Mouse (Mus musculus) MEL (cell line): ENCODE measurements at regions not wholly inside any gene's neighbourhood (a gene's known extent, or its start where the extent isn't known, plus 50 kb on each side); places are given as distances from the start of the nearest gene placed in this dataset.

Source experiments
- BHLHE40 ChIP-seq: IDR thresholded peaks from 2 replicates; pipeline ENCODE4 v1.6.1; 2012; ENCODE audit warnings: low read depth, mild to moderate bottlenecking, inconsistent platforms, low read length, improper control_type of control experiment, borderline replicate concordance
- CHD2 ChIP-seq: IDR thresholded peaks from 2 replicates; pipeline ENCODE4 v1.6.1; 2011; ENCODE audit warnings: low read length, improper control_type of control experiment
- CTCF ChIP-seq, 3 experiments: IDR thresholded peaks in 2 of 3; conservative IDR thresholded peaks in 1 of 3; 2 replicates each; pipeline ENCODE4 v1.5.1; 2011 to 2012; ENCODE audit warnings: low read length in 3 of 3, low read depth in 2 of 3, mild to moderate bottlenecking in 2 of 3, improper control_type of control experiment in 1 of 3, inconsistent platforms in 1 of 3, mixed read lengths in 1 of 3, moderate library complexity in 1 of 3; ENCODE audit not compliant: control insufficient read depth in 1 of 3, insufficient read depth in 1 of 3, poor library complexity in 1 of 3, severe bottlenecking in 1 of 3
- EP300 ChIP-seq, 2 experiments: IDR thresholded peaks; 2 replicates each; pipeline ENCODE4 v1.6.1; 2011; ENCODE audit warnings: improper control_type of control experiment in 2 of 2, low read length in 2 of 2, low read depth in 1 of 2, mild to moderate bottlenecking in 1 of 2
- GATA1 ChIP-seq: IDR thresholded peaks from 2 replicates; pipeline ENCODE4 v1.6.1; 2011; ENCODE audit warnings: low read depth, low read length, improper control_type of control experiment
- POLR2A ChIP-seq, 2 experiments: IDR thresholded peaks; 2 replicates each; pipeline ENCODE4 v1.6.1; 2011 to 2012; ENCODE audit warnings: low read length in 2 of 2, mild to moderate bottlenecking in 2 of 2, control low read depth in 1 of 2, improper control_type of control experiment in 1 of 2, low read depth in 1 of 2, moderate library complexity in 1 of 2; ENCODE audit not compliant: control insufficient read depth in 1 of 2, insufficient read depth in 1 of 2, poor library complexity in 1 of 2

DNA sequence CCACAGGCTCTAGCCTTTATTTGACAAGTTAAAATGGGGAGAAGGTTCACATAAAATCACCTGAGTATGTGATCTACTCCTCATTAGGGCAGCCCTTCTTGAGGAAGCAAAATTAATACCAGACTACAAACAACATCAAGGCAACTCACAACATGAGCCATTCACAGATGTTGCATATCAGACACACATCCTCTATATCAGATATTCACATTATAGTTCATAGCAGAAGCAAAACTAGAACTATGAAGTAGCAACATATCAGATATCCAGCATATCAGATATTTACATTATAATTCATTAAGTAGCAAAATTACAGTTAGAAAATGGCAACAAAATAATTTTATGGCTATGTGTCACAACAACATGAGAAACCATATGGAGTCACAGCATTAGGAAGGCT is 217.0 kb downstream of the Tle4 start:
- TF ChIP-seq GATA1 (no peak), CTCF (IDR thresholded peaks at IDR 0.05 in 2 of 3, conservative IDR thresholded peaks at IDR 0.05 in 1 of 3; ENCODE audit: control insufficient read depth in 1 of 3, insufficient read depth in 1 of 3, low read depth in 2 of 3, low read length in 3 of 3, poor library complexity in 1 of 3, severe bottlenecking in 1 of 3) (no peak), POLR2A (IDR thresholded peaks at IDR 0.05; ENCODE audit: control insufficient read depth in 1 of 2, insufficient read depth in 1 of 2, low read depth in 1 of 2, low read length in 2 of 2, poor library complexity in 1 of 2) (no peak), EP300 (IDR thresholded peaks at IDR 0.05; ENCODE audit: low read depth in 1 of 2, low read length in 2 of 2) (no peak), BHLHE40 (no peak), CHD2 (no peak)
